Mouse (Mus musculus): Measurements from ENCODE around the gene Dnajc8. TPM values are rescaled to one million over a fixed set of nuclear protein-coding genes. Genes with fewer than 3 reads are reported as not detected.
"Not testable (repeated sequence)": the region's sequence is repeated elsewhere in the genome, so short reads cannot be mapped to it uniquely, and the experiment has no call there.

Dnajc8 gene
- total and polyA plus RNA-seq, 2 experiments from 2014 or later, result 64.6 to 142 TPM

DNA sequence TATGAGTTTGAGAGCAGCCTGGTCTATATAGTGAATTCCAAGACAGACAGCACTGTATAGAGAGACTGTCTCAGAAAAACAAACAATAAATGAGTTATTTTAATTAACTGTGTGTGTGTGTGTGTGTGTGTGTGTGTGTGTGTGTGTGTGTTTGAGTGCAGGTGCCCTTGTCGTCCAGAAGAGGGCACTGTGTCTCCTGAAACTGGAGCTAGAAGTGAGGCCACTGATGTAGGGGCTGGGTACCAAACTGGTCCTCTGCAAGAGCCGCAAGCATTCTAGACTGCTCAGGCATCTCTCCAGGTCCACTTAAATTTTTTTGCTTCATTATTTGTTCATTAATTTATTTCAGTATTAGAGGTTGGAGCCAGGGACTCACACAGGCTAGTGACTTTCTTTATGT, 63.5 kb downstream of the Dnajc8 start:
- no peak overlapping the region for H3K4me3 ChIP-seq (ENCODE audit: low read length)
- 81% methylated on average over 2 of the region's 2 CpGs for WGBS
- ATAC-seq (no peak), DNase-seq (ENCODE audit: low spot score) (no peak)
- H3K9me3 ChIP-seq (ENCODE audit: low read length), result no peaks in the 10 kb centered on the region
- no peak for TF ChIP-seq CTCF (IDR thresholded peaks at IDR 0.05; ENCODE audit: low read depth)
- no peak overlapping the region for H3K9ac ChIP-seq (replicated peaks; ENCODE audit: low read length)
- no peak overlapping the region for H3K4me2 ChIP-seq (ENCODE audit: low read depth, low read length)
- H3K27me3 ChIP-seq (ENCODE audit: insufficient read depth, low read length), result no peaks in the 10 kb centered on the region
- no peaks in the 10 kb centered on the region for H3K4me1 ChIP-seq (ENCODE audit: insufficient read depth, low read length)
- no peaks in the 10 kb centered on the region for H3K36me3 ChIP-seq (ENCODE audit: insufficient read depth, low read length)
- no peak overlapping the region for H3K27ac ChIP-seq

DNA sequence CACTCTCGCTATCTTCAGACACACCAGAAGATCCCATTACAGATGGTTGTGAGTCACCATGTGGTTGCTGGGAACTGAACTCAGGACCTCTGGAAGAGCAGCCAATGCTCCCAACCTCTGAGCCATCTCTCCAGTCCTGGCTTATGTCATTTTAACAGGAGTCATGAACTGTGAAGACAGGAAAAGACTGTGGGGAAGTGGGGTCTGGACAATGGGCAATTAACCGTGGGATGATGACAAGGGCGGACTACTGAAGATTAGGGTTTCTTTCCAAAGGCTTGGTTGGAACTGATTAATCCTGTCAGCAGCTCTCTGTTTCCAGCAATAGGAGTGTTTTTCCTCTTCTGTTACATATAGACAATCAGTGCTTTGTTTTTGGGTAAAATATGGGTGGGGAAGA, 64.4 kb downstream of the Dnajc8 start:
- Histone ChIP-seq H3K4me3 (ENCODE audit: low read length) (no peak overlapping the region), H3K36me3 (ENCODE audit: insufficient read depth, low read length) (no peaks in the 10 kb centered on the region), H3K27me3 (ENCODE audit: insufficient read depth, low read length) (no peaks in the 10 kb centered on the region), H3K27ac (no peak overlapping the region), H3K4me1 (ENCODE audit: insufficient read depth, low read length) (no peaks in the 10 kb centered on the region), H3K4me2 (ENCODE audit: low read depth, low read length) (no peak overlapping the region), H3K9ac (replicated peaks; ENCODE audit: low read length) (no peak overlapping the region), H3K9me3 (ENCODE audit: low read length) (no peaks in the 10 kb centered on the region)
- WGBS, result 87% methylated on average over 3 of the region's 3 CpGs
- ATAC-seq (no peak), DNase-seq (ENCODE audit: low spot score) (no peak)
- no peak for TF ChIP-seq CTCF (IDR thresholded peaks at IDR 0.05; ENCODE audit: low read depth)

DNA sequence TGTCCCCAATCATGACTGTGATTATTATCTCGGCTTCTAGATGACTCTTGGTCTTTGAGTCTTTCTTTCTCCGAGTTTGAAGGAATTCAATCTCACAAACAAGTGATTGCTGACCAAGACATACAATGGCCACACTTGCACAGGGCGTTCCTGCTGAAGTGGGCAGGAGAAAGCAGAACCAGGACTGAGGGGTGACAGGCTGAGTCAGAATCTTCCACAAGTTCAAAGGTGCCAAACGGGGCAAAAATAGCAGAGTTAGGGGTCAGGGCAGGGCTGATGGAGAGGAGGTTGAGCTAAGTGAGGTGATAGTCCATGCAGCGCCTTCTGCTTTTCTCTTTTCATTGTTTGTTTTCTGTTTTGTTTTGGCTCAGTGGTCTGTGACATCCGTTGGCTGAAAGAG, 65.1 kb downstream of the Dnajc8 start:
- H3K27ac ChIP-seq, result no peak overlapping the region
- H3K4me1 ChIP-seq (ENCODE audit: insufficient read depth, low read length), result no peaks in the 10 kb centered on the region
- H3K27me3 ChIP-seq (ENCODE audit: insufficient read depth, low read length), result no peaks in the 10 kb centered on the region
- WGBS, result 78% methylated on average over 6 of the region's 6 CpGs
- no peak overlapping the region for H3K4me2 ChIP-seq (ENCODE audit: low read depth, low read length)
- no peak overlapping the region for H3K9ac ChIP-seq (replicated peaks; ENCODE audit: low read length)
- no peak for TF ChIP-seq CTCF (IDR thresholded peaks at IDR 0.05; ENCODE audit: low read depth)
- DNase-seq (ENCODE audit: low spot score), result no peak
- no peak overlapping the region for H3K4me3 ChIP-seq (ENCODE audit: low read length)
- no peaks in the 10 kb centered on the region for H3K36me3 ChIP-seq (ENCODE audit: insufficient read depth, low read length)
- H3K9me3 ChIP-seq (ENCODE audit: low read length), result no peaks in the 10 kb centered on the region
- no peak for ATAC-seq

DNA sequence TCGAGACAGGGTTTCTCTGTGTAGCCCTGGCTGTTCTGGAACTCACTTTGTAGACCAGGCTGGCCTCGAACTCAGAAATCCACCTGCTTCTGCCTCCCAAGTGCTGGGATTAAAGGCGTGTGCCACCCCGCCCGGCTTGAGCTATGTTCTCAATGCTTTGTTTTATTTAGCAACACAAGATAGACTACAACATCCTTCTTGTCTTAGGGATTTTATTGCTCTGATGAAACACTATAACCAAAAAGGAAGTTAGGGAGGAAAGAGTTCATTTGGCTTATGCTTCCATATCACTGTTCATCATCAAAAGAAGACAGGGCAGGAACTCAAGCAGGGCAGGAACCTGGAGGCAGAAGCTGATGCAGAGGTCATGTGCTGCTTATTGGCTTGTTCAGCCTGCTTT, 65.9 kb downstream of the Dnajc8 start:
- not testable (repeated sequence) for H3K9ac ChIP-seq (replicated peaks; ENCODE audit: low read length); H3K4me2 ChIP-seq (ENCODE audit: low read depth, low read length); H3K36me3 ChIP-seq (ENCODE audit: insufficient read depth, low read length); H3K27me3 ChIP-seq (ENCODE audit: insufficient read depth, low read length); H3K27ac ChIP-seq; H3K4me3 ChIP-seq (ENCODE audit: low read length); DNase-seq (ENCODE audit: low spot score); H3K9me3 ChIP-seq (ENCODE audit: low read length); ATAC-seq; H3K4me1 ChIP-seq (ENCODE audit: insufficient read depth, low read length)
- 90% methylated on average over 4 of the region's 5 CpGs for WGBS

Other genes with a start within 250 kb of the Dnajc8 start
- 4.9 and 5.4 TPM in 2 replicates for gene Rab42, start 232.2 kb upstream of the Dnajc8 start, total RNA-seq (2014; rRNA removed)
- 5.1 and 5.9 TPM in 2 replicates for gene Rab42, start 232.2 kb upstream of the Dnajc8 start, polyA plus RNA-seq (2015; fragmentation: Nextera tagmentation; extraction: Ambion mirVana)
- gene Trnau1ap, start 206.0 kb upstream of the Dnajc8 start, total RNA-seq (2014; rRNA removed), result 53.2 and 79.3 TPM in 2 replicates
- gene Trnau1ap, start 206.0 kb upstream of the Dnajc8 start, polyA plus RNA-seq (2015; fragmentation: Nextera tagmentation; extraction: Ambion mirVana), result 56.6 and 62.6 TPM in 2 replicates
- 20.7 and 24.4 TPM in 2 replicates for gene Rcc1, start 181.9 kb upstream of the Dnajc8 start, total RNA-seq (2014; rRNA removed)
- gene Rcc1, start 181.9 kb upstream of the Dnajc8 start, polyA plus RNA-seq (2015; fragmentation: Nextera tagmentation; extraction: Ambion mirVana), result 28.8 and 29.7 TPM in 2 replicates
- 4.0 and 5.0 TPM in 2 replicates for gene Phactr4, start 113.1 kb upstream of the Dnajc8 start, total RNA-seq (2014; rRNA removed)
- gene Phactr4, start 113.1 kb upstream of the Dnajc8 start, polyA plus RNA-seq (2015; fragmentation: Nextera tagmentation; extraction: Ambion mirVana), result 5.2 and 5.4 TPM in 2 replicates
- gene Med18, start 71.6 kb upstream of the Dnajc8 start, total RNA-seq (2014; rRNA removed), result 11.4 and 11.6 TPM in 2 replicates
- gene Med18, start 71.6 kb upstream of the Dnajc8 start, polyA plus RNA-seq (2015; fragmentation: Nextera tagmentation; extraction: Ambion mirVana), result 12.1 and 13.8 TPM in 2 replicates
- gene Sesn2, start 25.0 kb upstream of the Dnajc8 start, total RNA-seq (2014; rRNA removed), result 22.8 and 25.7 TPM in 2 replicates
- 18.3 and 19.9 TPM in 2 replicates for gene Sesn2, start 25.0 kb upstream of the Dnajc8 start, polyA plus RNA-seq (2015; fragmentation: Nextera tagmentation; extraction: Ambion mirVana)
- gene Atpif1, start 1.9 kb upstream of the Dnajc8 start, total RNA-seq (2014; rRNA removed), result 341 and 518 TPM in 2 replicates
- 1,637 and 1,748 TPM in 2 replicates for gene Atpif1, start 1.9 kb upstream of the Dnajc8 start, polyA plus RNA-seq (2015; fragmentation: Nextera tagmentation; extraction: Ambion mirVana)
- 0.32 and 0.63 TPM in 2 replicates for gene Ptafr, start 28.5 kb downstream of the Dnajc8 start, total RNA-seq (2014; rRNA removed)
- 0.61 and 0.64 TPM in 2 replicates for gene Ptafr, start 28.5 kb downstream of the Dnajc8 start, polyA plus RNA-seq (2015; fragmentation: Nextera tagmentation; extraction: Ambion mirVana)
- gene Eya3, start 103.4 kb downstream of the Dnajc8 start, total RNA-seq (2014; rRNA removed), result 16.4 and 18.7 TPM in 2 replicates
- gene Eya3, start 103.4 kb downstream of the Dnajc8 start, polyA plus RNA-seq (2015; fragmentation: Nextera tagmentation; extraction: Ambion mirVana), result 7.4 and 8.3 TPM in 2 replicates
- gene Xkr8, start 197.0 kb downstream of the Dnajc8 start, total RNA-seq (2014; rRNA removed), result 5.6 and 6.2 TPM in 2 replicates
- gene Xkr8, start 197.0 kb downstream of the Dnajc8 start, polyA plus RNA-seq (2015; fragmentation: Nextera tagmentation; extraction: Ambion mirVana), result 5.0 and 7.3 TPM in 2 replicates
- 0.47 and 1.0 TPM in 2 replicates for gene Smpdl3b, start 221.7 kb downstream of the Dnajc8 start, total RNA-seq (2014; rRNA removed)
- 0.98 and 1.4 TPM in 2 replicates for gene Smpdl3b, start 221.7 kb downstream of the Dnajc8 start, polyA plus RNA-seq (2015; fragmentation: Nextera tagmentation; extraction: Ambion mirVana)
- gene Rpa2, start 232.8 kb downstream of the Dnajc8 start, total RNA-seq (2014; rRNA removed), result 30.9 and 31.9 TPM in 2 replicates
- 37.5 and 42.4 TPM in 2 replicates for gene Rpa2, start 232.8 kb downstream of the Dnajc8 start, polyA plus RNA-seq (2015; fragmentation: Nextera tagmentation; extraction: Ambion mirVana)